Mouse (Mus musculus): Measurements from ENCODE around the gene Gtf2i.

DNA sequence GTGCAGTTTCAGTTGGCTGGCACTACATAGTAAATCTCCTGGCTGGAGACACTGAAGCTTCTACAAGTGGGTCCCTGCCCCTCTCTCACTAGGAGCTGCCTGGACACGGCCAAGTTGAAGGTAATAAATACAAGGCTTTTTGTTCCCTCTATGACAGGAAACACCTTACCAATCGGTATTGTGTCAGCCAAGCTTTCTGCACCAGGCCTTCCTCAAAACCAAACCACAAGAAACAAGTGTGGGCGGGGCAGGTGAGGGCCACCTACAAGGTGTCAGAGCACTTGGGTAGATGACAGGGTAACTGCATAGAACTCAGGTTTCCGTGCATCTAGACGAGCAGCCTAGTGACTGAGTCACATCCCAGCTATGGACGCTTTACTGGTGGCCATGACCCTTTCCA, 77.8 kb downstream of the Gtf2i start:
- TF ChIP-seq POLR2A (IDR thresholded peaks at IDR 0.05; ENCODE audit: borderline replicate concordance, insufficient read depth, low read length) (no peak), CTCF (IDR thresholded peaks at IDR 0.05; ENCODE audit: borderline replicate concordance, insufficient read depth, low read depth, low read length) (no peak)

Measured in cerebellum, adult 2 months (tissue).